Mouse (Mus musculus): ENCODE measurements around the gene Morn4. TPM values are rescaled to one million over a fixed set of nuclear protein-coding genes. Genes with fewer than 3 reads are reported as not detected.
A peak's percentile ranks its signal among the peaks of the same experiment; 100 is the strongest.

Morn4 gene
- total and polyA plus RNA-seq, 2 experiments from 2014 or later: 42.9 to 108 TPM

GRCm38 (mm10) chr19:42068441-42069240 lies 17.5 kb downstream of the Morn4 start:
- Histone ChIP-seq H3K9ac (replicated peaks; ENCODE audit: low read length) (no peak overlapping the region), H3K27ac (no peak overlapping the region), H3K4me2 (ENCODE audit: low read depth, low read length) (peak overlapping the region; percentile 31; the same call in 1 of the 2 replicates), H3K4me1 (ENCODE audit: insufficient read depth, low read length) (no peaks in the 10 kb centered on the region), H3K4me3 (ENCODE audit: low read length) (no peak overlapping the region), H3K36me3 (ENCODE audit: insufficient read depth, low read length) (no peaks in the 10 kb centered on the region), H3K9me3 (ENCODE audit: low read length) (no peaks in the 10 kb centered on the region), H3K27me3 (ENCODE audit: insufficient read depth, low read length) (no peaks in the 10 kb centered on the region)
- DNase-seq (ENCODE audit: low spot score) (no peak), ATAC-seq (no peak)
- no peak for TF ChIP-seq CTCF (IDR thresholded peaks at IDR 0.05; ENCODE audit: low read depth)
- WGBS: 84% methylated on average over 11 of the region's 11 CpGs

GRCm38 (mm10) chr19:42061443-42061842 lies 24.7 kb downstream of the Morn4 start:
- no peaks in the 10 kb centered on the region for H3K4me1 ChIP-seq (ENCODE audit: insufficient read depth, low read length)
- TF ChIP-seq CTCF (IDR thresholded peaks at IDR 0.05; ENCODE audit: low read depth): no peak

GRCm38 (mm10) chr19:42058426-42058825 lies 27.7 kb downstream of the Morn4 start:
- H3K9me3 ChIP-seq (ENCODE audit: low read length): no peaks in the 10 kb centered on the region
- H3K4me1 ChIP-seq (ENCODE audit: insufficient read depth, low read length): no peaks in the 10 kb centered on the region
- no peak overlapping the region for H3K4me2 ChIP-seq (ENCODE audit: low read depth, low read length)
- no peaks in the 10 kb centered on the region for H3K36me3 ChIP-seq (ENCODE audit: insufficient read depth, low read length)
- H3K9ac ChIP-seq (replicated peaks; ENCODE audit: low read length): no peak overlapping the region
- TF ChIP-seq CTCF (IDR thresholded peaks at IDR 0.05; ENCODE audit: low read depth): no peak
- no peaks in the 10 kb centered on the region for H3K27me3 ChIP-seq (ENCODE audit: insufficient read depth, low read length)
- WGBS: 74% methylated on average over 7 of the region's 7 CpGs
- H3K4me3 ChIP-seq (ENCODE audit: low read length): no peak overlapping the region
- H3K27ac ChIP-seq: no peak overlapping the region
- no peak for DNase-seq (ENCODE audit: low spot score)
- no peak for ATAC-seq

More at GRCm38 (mm10) chr19:42061443-42061842, 24.7 kb downstream of the Morn4 start:
- Histone ChIP-seq H3K9me3 (ENCODE audit: low read length) (no peaks in the 10 kb centered on the region), H3K36me3 (ENCODE audit: insufficient read depth, low read length) (no peaks in the 10 kb centered on the region), H3K27me3 (ENCODE audit: insufficient read depth, low read length) (no peaks in the 10 kb centered on the region), H3K27ac (no peak overlapping the region), H3K4me3 (ENCODE audit: low read length) (no peak overlapping the region), H3K9ac (replicated peaks; ENCODE audit: low read length) (no peak overlapping the region), H3K4me2 (ENCODE audit: low read depth, low read length) (no peak overlapping the region)
- DNase-seq (ENCODE audit: low spot score) (no peak), ATAC-seq (no peak)
- WGBS: 91% methylated on average over 7 of the region's 7 CpGs

GRCm38 (mm10) chr19:42056719-42057409 lies 29.3 kb downstream of the Morn4 start:
- Histone ChIP-seq H3K4me2 (ENCODE audit: low read depth, low read length) (no peak overlapping the region), H3K4me1 (ENCODE audit: insufficient read depth, low read length) (no peaks in the 10 kb centered on the region), H3K27ac (no peak overlapping the region), H3K4me3 (ENCODE audit: low read length) (no peak overlapping the region), H3K9ac (replicated peaks; ENCODE audit: low read length) (no peak overlapping the region), H3K27me3 (ENCODE audit: insufficient read depth, low read length) (no peaks in the 10 kb centered on the region), H3K9me3 (ENCODE audit: low read length) (no peaks in the 10 kb centered on the region), H3K36me3 (ENCODE audit: insufficient read depth, low read length) (no peaks in the 10 kb centered on the region)
- 87% methylated on average over 6 of the region's 6 CpGs for WGBS
- TF ChIP-seq CTCF (IDR thresholded peaks at IDR 0.05; ENCODE audit: low read depth): no peak
- no peak for DNase-seq (ENCODE audit: low spot score)
- ATAC-seq: no peak

GRCm38 (mm10) chr19:42055881-42056280 lies 30.3 kb downstream of the Morn4 start:
- no peak for TF ChIP-seq CTCF (IDR thresholded peaks at IDR 0.05; ENCODE audit: low read depth)
- Histone ChIP-seq H3K4me3 (ENCODE audit: low read length) (no peak overlapping the region), H3K27ac (no peak overlapping the region), H3K4me1 (ENCODE audit: insufficient read depth, low read length) (no peaks in the 10 kb centered on the region), H3K4me2 (ENCODE audit: low read depth, low read length) (no peak overlapping the region), H3K27me3 (ENCODE audit: insufficient read depth, low read length) (no peaks in the 10 kb centered on the region), H3K9ac (replicated peaks; ENCODE audit: low read length) (no peak overlapping the region), H3K36me3 (ENCODE audit: insufficient read depth, low read length) (no peaks in the 10 kb centered on the region), H3K9me3 (ENCODE audit: low read length) (no peaks in the 10 kb centered on the region)
- WGBS: 81% methylated on average over 2 of the region's 2 CpGs
- DNase-seq (ENCODE audit: low spot score) (no peak), ATAC-seq (no peak)

- Histone ChIP-seq H3K9me3 (ENCODE audit: low read length) (no peaks in the 10 kb centered on the region), H3K9ac (replicated peaks; ENCODE audit: low read length) (no peak overlapping the region), H3K4me1 (ENCODE audit: insufficient read depth, low read length) (no peaks in the 10 kb centered on the region), H3K36me3 (ENCODE audit: insufficient read depth, low read length) (no peaks in the 10 kb centered on the region), H3K27ac (no peak overlapping the region), H3K4me3 (ENCODE audit: low read length) (no peak overlapping the region), H3K4me2 (ENCODE audit: low read depth, low read length) (no peak overlapping the region), H3K27me3 (ENCODE audit: insufficient read depth, low read length) (no peaks in the 10 kb centered on the region)
- whole genome bisulfite sequencing: 76% methylated on average over 6 of the region's 6 CpGs
- no peak for TF ChIP-seq CTCF (IDR thresholded peaks at IDR 0.05; ENCODE audit: low read depth)
- DNase-seq (ENCODE audit: low spot score) (no peak), ATAC-seq (no peak)
Measured at GRCm38 (mm10) chr19:42054255-42054654, 31.9 kb downstream of the Morn4 start.

- no peak within 1 kb of the TSS for H3K9ac ChIP-seq (replicated peaks; ENCODE audit: low read length)
- 70% methylated on average over 4 of the region's 4 CpGs for WGBS
- no peak within 1 kb of the TSS for H3K4me2 ChIP-seq (ENCODE audit: low read depth, low read length)
- ATAC-seq (no peak), DNase-seq (ENCODE audit: low spot score) (no peak)
- no peaks in the 10 kb centered on the region for H3K36me3 ChIP-seq (ENCODE audit: insufficient read depth, low read length)
- no peak within 1 kb of the TSS for H3K27ac ChIP-seq
- TF ChIP-seq CTCF (IDR thresholded peaks at IDR 0.05; ENCODE audit: low read depth): no peak
- H3K4me3 ChIP-seq (ENCODE audit: low read length): no peak within 1 kb of the TSS
- no peaks in the 10 kb centered on the region for H3K4me1 ChIP-seq (ENCODE audit: insufficient read depth, low read length)
- no peaks in the 10 kb centered on the region for H3K27me3 ChIP-seq (ENCODE audit: insufficient read depth, low read length)
- no peaks in the 10 kb centered on the region for H3K9me3 ChIP-seq (ENCODE audit: low read length)
Measured at GRCm38 (mm10) chr19:42051948-42052347, 34.2 kb downstream of the Morn4 start, which contains the start of gene 4933411K16Rik. Gene 4933411K16Rik, plus strand, starts transcription at chr19:42052248.

Data from hindbrain, postnatal 0 days (tissue).